Mouse (Mus musculus) hindbrain, postnatal 0 days (tissue): ENCODE results near the gene Pskh1. TPM values are rescaled to one million over a fixed set of nuclear protein-coding genes. Genes with fewer than 3 reads are reported as not detected.
A peak's percentile ranks its signal among the peaks of the same experiment; 100 is the strongest.

Experiments used
- ATAC-seq: fragments of 200-750 bp; cut with Nextera tagmentation; 2 replicates; pipeline ENCODE4 v1.8.0; 2017; ENCODE audit warnings: mild to moderate bottlenecking, moderate TSS enrichment, moderate library complexity
- DNase-seq: peaks from one replicate; pipeline ENCODE4 v3.0.0-alpha.2; 2015; ENCODE audit warnings: low spot score
- H3K27ac ChIP-seq: fragments of 300-500 bp; sonication (generic); 2 replicates; pipeline ENCODE4 v1.5.1; 2014; ENCODE audit warnings: mild to moderate bottlenecking
- H3K27me3 ChIP-seq: fragments of 300-500 bp; sonication (generic); 2 replicates; pipeline ENCODE4 v1.6.1; 2014; ENCODE audit warnings: low read length, mixed read lengths; ENCODE audit not compliant: insufficient read depth
- H3K36me3 ChIP-seq: fragments of 300-500 bp; sonication (generic); 2 replicates; pipeline ENCODE4 v1.6.1; 2014; ENCODE audit warnings: low read length, mixed read lengths; ENCODE audit not compliant: insufficient read depth
- H3K4me1 ChIP-seq: fragments of 300-500 bp; sonication (generic); 2 replicates; pipeline ENCODE4 v1.6.1; 2014; ENCODE audit warnings: antibody characterized with exemption, low read length, mixed read lengths; ENCODE audit not compliant: insufficient read depth
- H3K4me2 ChIP-seq: fragments of 300-500 bp; sonication (generic); 2 replicates; pipeline ENCODE4 v1.6.1; 2014; ENCODE audit warnings: low read depth, mild to moderate bottlenecking, low read length, moderate library complexity, mixed read lengths
- H3K4me3 ChIP-seq: fragments of 300-500 bp; sonication (generic); 2 replicates; pipeline ENCODE4 v1.5.1; 2014; ENCODE audit warnings: low read length
- H3K9ac ChIP-seq: fragments of 300-500 bp; sonication (generic); replicated peaks from 2 replicates; pipeline ENCODE4 v1.6.1; 2014; ENCODE audit warnings: mild to moderate bottlenecking, low read length, moderate library complexity, mixed read lengths
- H3K9me3 ChIP-seq: fragments of 300-500 bp; sonication (generic); 2 replicates; pipeline ENCODE4 v1.6.1; 2016; ENCODE audit warnings: low read length, mixed read lengths
- CTCF ChIP-seq: IDR thresholded peaks from 2 replicates; pipeline ENCODE4 v1.5.1; 2016; ENCODE audit warnings: antibody characterized with exemption, control low read depth, low read depth
- WGBS: fragments of 180-500 bp; shearing (Covaris S2); extraction: QIAGEN DNeasy Blood & Tissue Kit; methylation state at CpG from one replicate; pipeline ENCODE4 v1.1.7; 2014; 5-methylcytosine and 5-hydroxymethylcytosine counted together
- polyA plus RNA-seq: library from polyadenylated mRNA; unstranded; fragments of >200 nt; fragmentation: Nextera tagmentation; extraction: Ambion mirVana; gene quantifications from 2 replicates; pipeline ENCODE4 v1.2.1, GENCODE M21; 2015
- total RNA-seq: library from RNA; depleted of rRNA; stranded (reverse); fragments of >200 nt; gene quantifications from 2 replicates; pipeline ENCODE4 v1.2.3, GENCODE M21; 2014

The Pskh1 gene
- total and polyA plus RNA-seq, 2 experiments from 2014 or later, result 11.3 to 32.3 TPM

DNA sequence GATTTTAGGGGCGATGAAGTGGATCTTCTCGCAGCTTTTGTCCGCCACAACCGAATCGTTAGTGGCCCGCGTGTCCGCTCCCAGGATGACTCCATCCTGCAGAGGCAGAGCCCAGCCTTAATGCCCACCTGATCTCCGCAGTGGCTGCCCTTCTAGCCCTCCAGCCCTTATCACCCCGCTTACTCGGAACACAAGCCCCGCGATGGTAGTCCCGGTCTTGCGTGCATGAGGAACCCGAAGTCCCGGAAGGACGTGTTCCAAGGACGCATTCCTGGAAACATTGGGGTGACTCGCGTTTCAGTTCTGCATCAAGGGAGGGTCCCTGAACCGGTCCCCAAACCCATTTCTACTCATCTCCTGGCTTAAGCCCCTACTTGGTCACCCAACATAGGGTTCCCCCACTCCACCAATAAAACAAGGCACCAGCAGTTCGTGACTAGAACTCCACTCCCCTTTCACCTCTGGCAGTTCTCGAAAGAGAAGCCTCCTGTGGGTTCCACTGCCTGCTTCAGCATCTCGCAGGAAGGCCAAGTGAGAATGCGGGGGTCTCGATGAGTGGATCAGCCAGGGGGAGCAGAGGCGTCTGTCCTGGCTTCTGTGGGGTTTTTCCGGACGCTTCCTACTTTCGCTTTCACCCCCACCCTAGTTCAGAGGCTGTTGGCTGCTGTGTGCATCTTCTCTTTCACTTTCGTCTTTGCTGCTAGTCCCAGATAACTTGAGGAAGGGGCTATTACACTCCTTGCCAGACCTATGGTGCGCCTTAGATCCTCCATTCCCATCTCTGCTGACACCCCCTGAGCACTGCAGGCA, 37.5 kb downstream of the Pskh1 start:
- peak overlapping the region; percentile 69 for H3K4me3 ChIP-seq
- peak overlapping the region; percentile 97 for H3K4me2 ChIP-seq
- H3K36me3 ChIP-seq, result no peaks in the 10 kb centered on the region
- H3K27ac ChIP-seq, result peak overlapping the region; percentile 97
- no peaks in the 10 kb centered on the region for H3K4me1 ChIP-seq
- H3K27me3 ChIP-seq, result no peaks in the 10 kb centered on the region
- ATAC-seq (peak; percentile 38), DNase-seq (peak; percentile 45)
- no peak for TF ChIP-seq CTCF
- 1% methylated on average over 33 of the region's 33 CpGs for WGBS
- H3K9me3 ChIP-seq, result no peaks in the 10 kb centered on the region
- H3K9ac ChIP-seq, result peak overlapping the region; percentile 84

DNA sequence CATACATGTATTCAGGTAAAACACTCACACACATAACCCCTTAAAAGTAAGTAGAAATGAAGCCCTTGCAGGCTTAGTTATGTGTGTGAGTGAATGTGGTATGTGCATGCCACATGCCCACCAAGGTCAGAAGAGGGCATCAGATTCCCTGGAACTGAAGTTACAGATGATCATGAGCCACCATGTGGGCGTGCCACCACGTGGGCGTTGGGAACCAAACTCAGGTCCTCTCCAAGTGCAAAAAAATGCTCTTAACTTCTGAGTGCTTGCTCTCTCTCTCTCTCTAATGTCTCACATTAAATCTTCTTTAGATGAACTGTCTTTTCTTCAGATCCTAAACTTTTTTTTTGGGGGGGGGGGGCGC, 38.0 kb downstream of the Pskh1 start, which contains the start of gene Psmb10:
Gene Psmb10, minus strand, starts transcription at position 139 of the 364 bp plus-strand sequence.
- Histone ChIP-seq H3K27ac (peak within 1 kb of the TSS; percentile 97), H3K27me3 (no peaks in the 10 kb centered on the region), H3K4me2 (peak within 1 kb of the TSS; percentile 97), H3K36me3 (no peaks in the 10 kb centered on the region), H3K9me3 (no peaks in the 10 kb centered on the region), H3K4me1 (no peaks in the 10 kb centered on the region), H3K9ac (peak within 1 kb of the TSS; percentile 84), H3K4me3 (peak within 1 kb of the TSS; percentile 69)
- TF ChIP-seq CTCF, result peak; percentile 9; the same call in 1 of the 2 replicates
- 28% methylated on average over 4 of the region's 4 CpGs for whole genome bisulfite sequencing
- DNase-seq (peak; percentile 42), ATAC-seq (no peak)

DNA sequence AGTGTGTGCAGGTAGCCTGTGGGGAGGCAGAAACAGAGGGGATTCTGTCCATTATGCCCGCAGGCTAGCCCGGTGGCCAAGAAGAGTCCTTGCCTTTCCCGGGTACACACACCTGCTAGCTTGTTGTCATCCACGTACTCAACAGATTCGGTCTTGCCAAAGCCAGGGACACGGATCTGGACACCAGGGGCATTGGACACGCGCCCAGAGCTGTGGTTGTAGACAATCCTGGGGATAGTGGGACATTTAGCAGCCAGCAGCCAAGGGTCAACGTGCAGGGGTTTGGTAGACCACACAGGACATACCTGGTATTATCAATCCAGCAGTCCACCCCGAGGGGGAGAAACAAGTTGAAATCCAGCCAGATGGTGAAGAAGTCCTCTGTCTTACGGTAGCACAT, 41.8 kb downstream of the Pskh1 start:
- Histone ChIP-seq H3K9me3 (no peaks in the 10 kb centered on the region), H3K4me3 (no peak overlapping the region), H3K27me3 (no peaks in the 10 kb centered on the region), H3K4me1 (no peaks in the 10 kb centered on the region), H3K27ac (no peak overlapping the region), H3K9ac (no peak overlapping the region), H3K4me2 (no peak overlapping the region), H3K36me3 (no peaks in the 10 kb centered on the region; the same call in 1 of the 2 replicates)
- ATAC-seq (no peak), DNase-seq (no peak)
- WGBS, result 83% methylated on average over 11 of the region's 11 CpGs
- no peak for TF ChIP-seq CTCF

DNA sequence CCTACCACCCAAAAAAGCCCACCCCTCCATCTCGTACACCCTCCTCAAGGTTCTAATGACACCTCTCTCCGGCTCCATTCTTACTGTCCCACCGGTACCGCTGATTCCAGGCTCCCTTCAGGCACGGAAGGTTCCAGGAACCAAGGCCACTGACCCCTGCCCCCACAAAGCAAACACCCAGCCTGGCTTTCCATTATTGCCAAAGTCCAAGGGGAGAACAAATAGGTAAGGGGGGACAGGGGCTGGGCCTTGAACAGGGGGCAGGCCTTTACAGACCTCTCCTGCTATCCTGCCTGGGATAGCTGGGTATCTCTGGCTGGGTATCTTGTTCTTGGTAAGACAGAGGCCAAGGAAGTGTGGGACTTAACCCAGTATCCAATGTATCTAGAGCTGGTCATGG, 42.3 kb downstream of the Pskh1 start:
- Histone ChIP-seq H3K27ac (peak overlapping the region; percentile 73; the same call in 1 of the 2 replicates), H3K9ac (no peak overlapping the region), H3K27me3 (no peaks in the 10 kb centered on the region), H3K4me3 (no peak overlapping the region), H3K9me3 (no peaks in the 10 kb centered on the region), H3K4me2 (no peak overlapping the region), H3K4me1 (no peaks in the 10 kb centered on the region), H3K36me3 (no peaks in the 10 kb centered on the region; the same call in 1 of the 2 replicates)
- no peak for DNase-seq
- 92% methylated on average over 5 of the region's 5 CpGs for WGBS
- ATAC-seq, result no peak
- TF ChIP-seq CTCF, result no peak

DNA sequence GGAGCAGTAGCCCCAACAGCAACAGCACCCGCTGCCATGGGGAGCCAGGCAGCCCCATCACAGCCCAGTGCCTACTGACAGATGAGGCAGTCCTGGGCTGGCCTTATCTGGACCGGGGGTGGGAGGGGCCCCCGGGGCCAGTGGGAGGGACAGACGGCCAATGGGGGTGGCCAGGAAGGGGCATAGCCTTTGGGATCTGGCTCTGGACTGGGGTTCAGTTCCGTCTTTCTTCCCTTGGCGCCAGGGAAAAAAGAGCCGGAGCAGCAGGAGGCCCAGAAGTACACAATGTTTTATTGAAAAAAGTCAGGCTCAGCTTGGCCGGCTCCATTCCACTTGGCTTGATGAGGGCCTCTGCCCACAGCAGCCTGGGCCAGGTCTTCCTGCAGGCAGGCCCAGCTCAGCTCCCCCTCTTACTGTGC, 43.1 kb downstream of the Pskh1 start, which contains the start of gene Lcat:
Gene Lcat, minus strand, starts transcription at position 62 of the 419 bp plus-strand sequence.
- 28% methylated on average over 7 of the region's 8 CpGs for WGBS
- peak; percentile 88 for ATAC-seq
- Histone ChIP-seq H3K9ac (no peak within 1 kb of the TSS), H3K27ac (peak within 1 kb of the TSS; percentile 73), H3K36me3 (no peaks in the 10 kb centered on the region; the same call in 1 of the 2 replicates), H3K4me2 (no peak within 1 kb of the TSS), H3K4me3 (no peak within 1 kb of the TSS), H3K9me3 (no peaks in the 10 kb centered on the region), H3K4me1 (no peaks in the 10 kb centered on the region), H3K27me3 (no peaks in the 10 kb centered on the region)
- no peak for TF ChIP-seq CTCF
- peak; percentile 73 for DNase-seq

DNA sequence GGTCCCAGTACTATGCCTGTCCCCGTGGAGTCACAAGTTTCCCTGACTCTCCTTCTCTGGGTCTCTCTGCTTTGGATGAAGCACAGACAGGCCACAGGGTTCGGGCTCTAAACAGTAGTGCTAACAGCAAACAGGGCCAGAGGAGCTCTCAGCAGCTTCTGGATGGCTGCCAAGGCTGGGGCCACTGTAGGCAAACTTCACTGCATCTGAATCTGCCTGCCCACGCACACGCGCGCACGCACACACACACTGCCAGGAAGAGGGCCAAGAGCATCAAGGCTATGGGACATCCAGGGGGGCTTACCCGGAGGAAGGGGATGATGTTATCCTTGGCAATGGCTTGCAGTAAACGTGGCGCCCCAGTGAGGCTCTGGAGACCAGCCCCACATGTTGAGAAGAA, 49.1 kb downstream of the Pskh1 start:
- Histone ChIP-seq H3K9ac (no peak overlapping the region), H3K9me3 (no peaks in the 10 kb centered on the region), H3K27ac (peak overlapping the region; percentile 51; the same call in 1 of the 2 replicates), H3K4me2 (no peak overlapping the region), H3K4me1 (peaks cover 11% of the 10 kb centered on the region), H3K4me3 (no peak overlapping the region), H3K36me3 (no peaks in the 10 kb centered on the region; the same call in 1 of the 2 replicates), H3K27me3 (no peaks in the 10 kb centered on the region)
- DNase-seq (peak; percentile 81), ATAC-seq (peak; percentile 31)
- TF ChIP-seq CTCF, result no peak
- WGBS, result 37% methylated on average over 10 of the region's 10 CpGs
